Mouse (Mus musculus) limb, embryonic 14.5 days (tissue): Measurements from ENCODE around the gene Cd160. TPM values are rescaled to one million over a fixed set of nuclear protein-coding genes. Genes with fewer than 3 reads are reported as not detected.

Source experiments
- ATAC-seq: fragments of 200-750 bp; cut with Nextera tagmentation; 2 replicates; pipeline ENCODE4 v1.8.0; 2017; ENCODE audit warnings: low read depth, moderate number of reproducible peaks, moderate TSS enrichment; ENCODE audit not compliant: low FRiP score
- DNase-seq: peaks from one replicate; pipeline ENCODE4 v3.0.0-alpha.2; 2015; ENCODE audit warnings: low spot score
- H3K27ac ChIP-seq: fragments of 300-500 bp; sonication (generic); replicated peaks from 2 replicates; pipeline ENCODE4 v1.5.1; 2014; ENCODE audit warnings: low read depth, mild to moderate bottlenecking, low read length, moderate library complexity, mixed read lengths
- H3K27me3 ChIP-seq: fragments of 300-500 bp; sonication (generic); 2 replicates; pipeline ENCODE4 v1.6.1; 2014; ENCODE audit warnings: low read length, mixed read lengths; ENCODE audit not compliant: control insufficient read depth, insufficient read depth
- H3K36me3 ChIP-seq: fragments of 300-500 bp; sonication (generic); 2 replicates; pipeline ENCODE4 v1.6.1; 2014; ENCODE audit warnings: mild to moderate bottlenecking, low read length, moderate library complexity, mixed read lengths; ENCODE audit not compliant: control insufficient read depth, insufficient read depth
- H3K4me1 ChIP-seq: fragments of 300-500 bp; sonication (generic); 2 replicates; pipeline ENCODE4 v1.6.1; 2014; ENCODE audit warnings: antibody characterized with exemption, low read length, mixed read lengths; ENCODE audit not compliant: control insufficient read depth, insufficient read depth
- H3K4me2 ChIP-seq: fragments of 300-500 bp; sonication (generic); replicated peaks from 2 replicates; pipeline ENCODE4 v1.6.1; 2014; ENCODE audit warnings: low read depth, mild to moderate bottlenecking, low read length, moderate library complexity; ENCODE audit not compliant: severe bottlenecking
- H3K4me3 ChIP-seq: fragments of 300-500 bp; sonication (generic); replicated peaks from 2 replicates; pipeline ENCODE4 v1.5.1; 2014; ENCODE audit warnings: low read length
- H3K9ac ChIP-seq: fragments of 300-500 bp; sonication (generic); 2 replicates; pipeline ENCODE4 v1.6.1; 2014; ENCODE audit warnings: mild to moderate bottlenecking, low read depth, low read length, moderate library complexity; ENCODE audit not compliant: severe bottlenecking
- H3K9me3 ChIP-seq: fragments of 300-500 bp; sonication (generic); 2 replicates; pipeline ENCODE4 v1.6.1; 2016; ENCODE audit warnings: low read length; ENCODE audit not compliant: control insufficient read depth
- POLR2A ChIP-seq: fragments of 200-500 bp; IDR thresholded peaks from 2 replicates; pipeline ENCODE4 v1.8.0; 2012; ENCODE audit warnings: inconsistent platforms, mild to moderate bottlenecking, moderate library complexity, borderline replicate concordance; ENCODE audit not compliant: insufficient read depth, insufficient read length; ENCODE audit errors: extremely low read depth
- WGBS: fragments of 180-500 bp; shearing (Covaris S2); extraction: QIAGEN DNeasy Blood & Tissue Kit; methylation state at CpG from one replicate; pipeline ENCODE4 v1.1.7; 2014; 5-methylcytosine and 5-hydroxymethylcytosine counted together
- polyA plus RNA-seq, 2 experiments: library from polyadenylated mRNA; depleted of rRNA in 1 of 2; stranded (reverse) in 1 of 2; unstranded in 1 of 2; fragments of >200 nt; fragmentation: Nextera tagmentation in 1 of 2; extraction: Ambion mirVana in 1 of 2; gene quantifications; 2 replicates each; pipeline versions ENCODE4 v1.2.1 to v1.2.3; 2012 to 2014

Cd160 gene
- polyA plus RNA-seq, 2 experiments = 0.09 to 0.23 TPM

- H3K9ac ChIP-seq = no peak overlapping the region
- H3K9me3 ChIP-seq = no peaks in the 10 kb centered on the region
- TF ChIP-seq POLR2A = no peak
- no peaks in the 10 kb centered on the region for H3K4me1 ChIP-seq
- H3K27ac ChIP-seq = no peak overlapping the region
- 67% methylated on average over 6 of the region's 6 CpGs for WGBS
- H3K4me2 ChIP-seq = no peak overlapping the region
- DNase-seq (no peak), ATAC-seq (no peak)
- H3K27me3 ChIP-seq = no peaks in the 10 kb centered on the region
- H3K36me3 ChIP-seq = no peaks in the 10 kb centered on the region
- H3K4me3 ChIP-seq = no peak overlapping the region
Measured at GRCm38 (mm10) chr3:96820116-96820915, 8.8 kb downstream of the Cd160 start.

GRCm38 (mm10) chr3:96814342-96814741 is 14.8 kb downstream of the Cd160 start:
- Histone ChIP-seq H3K4me2 (no peak overlapping the region), H3K36me3 (no peaks in the 10 kb centered on the region), H3K9ac (no peak overlapping the region), H3K4me1 (peaks cover 10% of the 10 kb centered on the region), H3K27ac (no peak overlapping the region), H3K27me3 (no peaks in the 10 kb centered on the region), H3K4me3 (no peak overlapping the region), H3K9me3 (no peaks in the 10 kb centered on the region)
- 32% methylated on average over 6 of the region's 6 CpGs for WGBS
- DNase-seq (no peak), ATAC-seq (no peak)
- TF ChIP-seq POLR2A = no peak

DNA sequence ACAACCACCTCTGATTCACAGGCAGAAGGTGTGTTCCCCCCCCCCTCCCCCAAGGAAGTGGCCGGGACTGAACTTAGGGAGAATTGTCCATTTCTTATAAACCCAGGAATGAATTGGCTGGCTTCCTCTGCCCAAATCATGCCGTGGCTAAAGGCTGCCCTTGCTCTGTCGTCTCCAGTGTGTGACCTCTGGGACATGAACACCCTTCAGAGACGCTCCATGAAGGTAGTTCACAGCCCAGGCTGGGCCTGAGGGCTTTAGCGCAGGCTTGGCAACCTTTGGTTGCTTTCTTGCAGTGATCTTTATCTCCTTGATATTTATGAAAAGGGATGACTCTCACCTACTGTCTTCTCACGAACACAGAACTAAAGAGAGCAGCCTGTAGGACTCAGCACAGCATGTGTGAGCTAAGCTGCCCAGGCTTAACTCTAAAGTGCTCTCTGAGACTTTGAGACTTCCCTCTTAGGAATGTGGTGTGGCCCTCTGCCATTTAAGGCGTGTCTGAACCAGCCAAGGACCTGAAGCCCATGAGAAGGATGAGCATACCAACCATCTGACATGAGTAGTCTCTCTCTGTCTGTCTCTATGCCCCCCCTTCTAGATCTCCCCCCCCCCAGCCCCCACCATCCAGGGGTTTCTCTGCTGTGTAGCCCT is 15.4 kb downstream of the Cd160 start:
- H3K4me3 ChIP-seq = no peak overlapping the region
- no peak for TF ChIP-seq POLR2A
- ATAC-seq (no peak), DNase-seq (peak; percentile 13)
- peaks cover 12% of the 10 kb centered on the region for H3K4me1 ChIP-seq
- 0 out of 2 replicates have a peak overlapping the region, but pooled peaks have one; percentile 10 for H3K4me2 ChIP-seq
- 38% methylated on average over 7 of the region's 7 CpGs for WGBS
- no peaks in the 10 kb centered on the region for H3K36me3 ChIP-seq
- no peak overlapping the region for H3K27ac ChIP-seq
- H3K9ac ChIP-seq = no peak overlapping the region
- H3K9me3 ChIP-seq = no peaks in the 10 kb centered on the region
- no peaks in the 10 kb centered on the region for H3K27me3 ChIP-seq

DNA sequence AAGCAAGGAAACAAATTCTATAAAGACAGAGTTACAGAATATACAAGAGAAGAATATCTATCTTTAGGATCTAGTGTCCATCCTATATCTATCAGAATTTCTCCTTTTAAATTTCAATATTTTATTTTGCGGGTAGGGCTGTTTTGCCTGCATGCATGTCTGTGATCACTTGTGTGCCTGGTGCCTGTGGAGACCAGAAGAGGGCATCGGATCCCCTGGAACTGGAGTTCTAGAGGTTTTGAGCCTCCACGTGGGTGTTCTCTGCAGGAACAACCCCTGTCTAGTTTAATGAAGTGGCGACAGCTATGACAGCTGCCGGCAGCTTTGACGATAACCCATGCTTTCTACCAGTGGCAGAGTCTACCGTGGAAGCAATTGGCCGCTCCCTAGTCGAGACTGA is 16.0 kb downstream of the Cd160 start:
- Histone ChIP-seq H3K4me1 (peaks cover 12% of the 10 kb centered on the region), H3K4me3 (no peak overlapping the region), H3K9ac (no peak overlapping the region), H3K27me3 (no peaks in the 10 kb centered on the region), H3K27ac (no peak overlapping the region), H3K36me3 (no peaks in the 10 kb centered on the region), H3K9me3 (no peaks in the 10 kb centered on the region), H3K4me2 (peak overlapping the region; percentile 32)
- DNase-seq = peak; percentile 67
- WGBS = 10% methylated on average over 9 of the region's 9 CpGs
- no peak; the same call in 1 of the 2 replicates for ATAC-seq
- no peak for TF ChIP-seq POLR2A

DNA sequence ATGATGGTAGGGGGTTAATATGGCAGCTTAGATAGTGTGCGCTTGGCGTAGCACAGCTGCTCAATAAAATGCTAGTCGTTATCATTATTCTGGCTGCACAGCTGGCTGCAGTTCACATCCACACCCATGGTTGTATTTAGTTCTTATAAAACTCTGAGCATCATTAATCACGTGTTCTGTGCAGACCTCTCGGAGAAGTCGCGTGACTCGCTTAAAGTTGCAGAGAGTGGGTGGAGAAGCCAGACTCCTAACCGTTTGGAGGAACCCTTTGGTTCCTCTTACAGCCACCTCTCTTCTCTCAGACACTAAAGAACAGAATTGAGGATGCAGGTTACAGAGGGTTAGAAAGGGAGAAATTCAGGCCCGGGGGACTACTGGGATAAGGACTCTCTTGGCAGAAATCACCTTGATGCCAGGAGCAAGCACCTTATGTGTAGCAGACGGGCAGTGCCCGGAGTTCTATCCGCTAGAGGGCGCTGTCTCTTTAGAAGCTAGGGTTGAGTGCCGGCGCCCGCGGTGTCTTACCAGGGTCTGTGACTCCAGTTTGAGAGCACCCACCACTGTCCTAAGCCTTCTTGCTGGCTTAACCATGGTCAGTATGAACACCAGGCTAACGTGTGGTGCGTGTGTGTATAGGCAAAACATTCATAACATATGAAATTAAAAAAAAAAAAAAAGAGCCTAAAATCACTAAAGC is 16.6 kb downstream of the Cd160 start:
- peak; percentile 51; the same call in 1 of the 2 replicates for ATAC-seq
- no peak for TF ChIP-seq POLR2A

More for the DNA sequence above, 16.6 kb downstream of the Cd160 start:
- peak overlapping the region; percentile 32 for H3K4me2 ChIP-seq
- no peaks in the 10 kb centered on the region for H3K27me3 ChIP-seq
- H3K4me3 ChIP-seq = no peak overlapping the region
- peaks cover 12% of the 10 kb centered on the region for H3K4me1 ChIP-seq
- peak; percentile 67 for DNase-seq
- no peaks in the 10 kb centered on the region for H3K36me3 ChIP-seq
- H3K9ac ChIP-seq = no peak overlapping the region
- H3K27ac ChIP-seq = no peak overlapping the region
- WGBS = 24% methylated on average over 20 of the region's 20 CpGs
- H3K9me3 ChIP-seq = no peaks in the 10 kb centered on the region
